Mouse (Mus musculus) adrenal gland, postnatal 25 days (tissue): ENCODE data around the gene Selenom. TPM values are rescaled to one million over a fixed set of nuclear protein-coding genes. Genes with fewer than 3 reads are reported as not detected.

Experiments
- DNase-seq: peaks from one replicate; pipeline ENCODE4 v3.0.0; 2021; ENCODE audit warnings: mixed read lengths
- total RNA-seq: library from RNA; stranded (reverse); gene quantifications from 2 replicates; pipeline ENCODE4 v1.2.3, GENCODE M21; 2021

The Selenom gene
- total RNA-seq, 1 experiment from 2014 or later: 32.2 TPM

DNA sequence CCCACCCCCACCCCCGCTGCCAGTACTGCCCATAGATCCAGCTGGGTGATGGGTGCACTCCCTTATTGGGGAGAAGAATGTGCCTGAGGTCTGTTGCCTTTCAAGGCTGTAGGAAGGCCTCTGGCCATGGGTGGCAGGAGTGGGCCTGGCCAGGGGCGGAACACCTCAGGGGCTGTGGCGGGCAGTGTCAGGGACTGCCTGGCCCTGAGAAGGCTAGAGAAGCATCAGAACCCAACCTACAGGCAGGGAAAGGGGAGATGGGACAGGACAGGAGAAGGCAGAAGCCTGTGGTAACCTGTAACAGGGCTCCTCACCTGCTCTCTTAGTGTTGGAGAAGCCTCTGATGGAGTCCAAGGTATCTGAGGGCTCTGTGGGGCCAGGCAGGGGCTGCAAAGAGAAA lies 16.2 kb downstream of the Selenom start:
- DNase-seq: no peak

DNA sequence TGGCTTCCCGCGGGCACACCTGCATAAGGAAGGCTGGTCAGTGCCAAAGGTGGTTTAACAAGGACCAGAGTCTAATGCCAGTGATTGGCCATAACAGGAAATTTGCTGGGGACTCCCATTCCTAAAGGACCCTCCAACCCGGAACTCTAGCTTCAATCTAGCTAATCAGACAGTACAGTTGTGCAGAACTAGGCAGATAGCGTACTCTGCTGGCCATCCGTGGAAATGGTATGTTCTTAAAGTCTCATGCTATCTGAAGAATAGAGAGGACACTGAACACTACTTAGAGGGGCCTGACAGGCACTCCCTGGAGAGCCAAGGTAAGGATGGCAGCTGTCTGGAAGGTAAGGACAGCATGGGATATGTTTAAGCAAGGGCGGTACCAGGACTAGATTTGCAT lies 17.1 kb downstream of the Selenom start:
- no peak for DNase-seq

DNA sequence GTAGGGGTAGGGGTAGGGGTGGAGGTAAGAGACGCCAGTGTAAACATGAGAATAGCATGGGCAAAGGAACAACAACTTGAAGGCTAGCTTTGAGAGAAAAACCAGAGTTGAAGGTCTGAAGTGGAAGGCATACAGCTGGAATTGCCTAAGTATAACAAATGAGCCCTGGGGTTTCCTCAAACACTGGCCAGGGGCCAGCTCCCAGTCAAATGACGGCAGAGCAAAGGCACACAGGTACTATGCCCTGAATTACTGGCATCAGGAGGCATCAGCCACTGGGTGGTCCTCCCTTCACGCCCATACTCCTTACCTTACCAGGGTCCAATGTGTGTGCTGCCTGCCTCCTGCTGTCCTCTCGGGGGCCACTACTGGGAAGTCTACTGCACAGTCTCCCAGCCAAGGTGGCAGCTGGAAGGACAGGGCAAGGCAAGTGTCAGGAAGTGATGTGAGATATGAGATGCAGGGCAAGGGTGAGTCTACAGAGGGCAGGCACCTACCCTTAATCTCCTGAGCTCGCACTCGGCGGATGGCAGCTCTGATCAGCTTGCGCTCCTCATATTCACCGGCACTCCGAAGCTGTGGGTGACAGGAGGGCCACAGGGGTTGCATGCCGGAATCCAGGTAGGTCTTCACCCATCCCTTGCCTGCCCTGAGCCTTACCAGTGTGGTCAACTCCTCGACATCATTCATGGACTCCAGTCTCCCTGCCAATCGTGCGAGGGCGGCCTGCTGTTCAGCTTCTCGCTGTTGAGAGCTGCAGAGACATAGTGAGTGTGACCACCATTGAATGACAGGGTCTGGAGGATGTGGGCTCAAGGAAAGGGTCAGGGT lies 17.8 kb downstream of the Selenom start:
- no peak for DNase-seq

DNA sequence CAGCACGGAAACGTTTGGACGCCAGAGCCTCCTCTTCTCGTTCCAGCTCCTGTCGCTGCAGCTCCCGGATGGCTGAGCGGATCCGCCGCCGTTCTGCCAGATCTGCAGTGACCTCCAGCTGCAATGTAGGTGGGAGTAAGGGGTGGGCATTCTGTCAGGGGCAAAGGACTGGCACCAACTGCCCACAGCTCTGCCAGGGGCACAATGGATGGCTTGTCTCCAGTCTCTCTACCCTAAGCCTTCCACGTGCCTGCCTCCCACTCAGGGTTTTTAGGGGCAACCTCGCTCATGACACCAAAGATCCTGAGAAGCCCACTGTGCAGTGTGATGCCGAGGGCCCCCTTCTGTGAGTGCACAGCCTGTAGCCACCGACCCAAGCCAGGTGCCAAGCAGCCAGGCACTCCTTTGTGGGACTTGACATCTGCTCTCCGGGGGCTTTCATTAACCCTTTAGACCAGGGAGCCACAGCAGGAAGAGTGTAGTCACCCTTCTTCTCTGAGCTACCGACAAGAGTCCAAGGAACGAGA lies 19.0 kb downstream of the Selenom start:
- DNase-seq: no peak

DNA sequence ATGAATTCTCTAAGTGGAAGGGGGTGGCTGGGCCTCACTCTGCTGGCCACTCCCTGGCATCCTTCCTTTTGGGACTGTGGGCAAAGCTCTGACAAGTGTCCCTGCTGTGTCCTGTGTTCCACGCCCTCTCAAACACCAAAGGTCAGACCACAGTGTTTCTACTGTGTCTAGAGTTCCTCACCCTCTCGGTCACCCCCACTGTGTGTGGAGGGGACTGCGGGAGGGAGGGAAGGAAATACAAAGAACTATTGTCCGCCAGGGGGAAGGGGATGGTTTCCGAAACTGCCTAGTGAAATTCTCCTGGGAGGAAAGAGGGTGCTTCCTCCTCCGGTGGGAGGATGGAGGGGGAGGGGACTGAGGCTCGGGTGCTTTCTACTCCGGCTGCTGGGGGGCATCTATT lies 20.5 kb downstream of the Selenom start:
- DNase-seq: no peak

DNA sequence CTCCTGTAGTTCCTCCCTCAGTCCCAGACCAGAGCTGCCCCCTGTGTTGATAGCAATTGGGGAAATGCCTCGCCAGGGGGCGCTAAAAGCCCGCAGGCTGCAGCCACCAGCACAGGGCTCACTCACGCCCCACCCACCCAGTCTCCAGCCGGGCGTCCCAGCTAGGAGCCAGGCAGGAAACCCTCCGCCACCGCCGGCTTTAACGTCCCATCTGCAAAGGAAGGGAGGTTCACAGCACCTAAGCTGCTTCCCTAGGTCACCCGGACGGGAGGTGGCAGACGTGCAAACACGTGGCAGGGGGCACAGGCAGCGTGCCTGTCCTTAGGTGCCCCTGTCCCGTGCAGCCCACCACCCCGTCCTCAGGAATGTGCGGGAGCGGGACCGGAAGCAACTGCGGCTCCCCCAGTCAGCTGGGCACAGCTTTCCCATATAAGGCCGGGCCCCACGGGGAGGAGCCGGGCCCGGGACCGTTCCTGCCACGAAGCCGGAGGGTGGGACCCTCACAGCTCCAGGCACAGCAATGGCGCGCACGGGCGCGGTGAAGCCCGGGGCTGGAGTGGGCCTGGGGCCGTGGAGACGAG lies 21.0 kb downstream of the Selenom start:
- DNase-seq: peak; percentile 98

DNA sequence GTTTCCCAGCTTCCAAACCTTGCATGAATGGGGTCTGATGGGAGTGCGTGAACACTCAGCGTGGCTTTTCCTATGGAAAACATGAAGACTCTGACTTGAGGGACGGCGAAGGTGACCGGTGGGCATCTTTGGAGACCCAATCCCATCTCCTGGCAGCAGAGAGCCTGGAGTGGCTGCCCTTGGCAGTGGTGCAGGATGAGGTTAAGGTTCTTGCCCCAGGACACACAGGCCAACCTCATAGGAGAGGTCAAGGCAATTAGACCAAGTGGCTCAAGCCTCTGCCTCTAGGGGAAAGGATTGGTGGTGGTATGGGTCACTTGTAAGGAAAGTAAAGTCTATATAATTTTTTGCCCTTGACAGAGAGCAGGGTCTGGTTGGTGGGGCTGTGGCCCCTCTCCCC lies 21.6 kb downstream of the Selenom start:
- no peak for DNase-seq

DNA sequence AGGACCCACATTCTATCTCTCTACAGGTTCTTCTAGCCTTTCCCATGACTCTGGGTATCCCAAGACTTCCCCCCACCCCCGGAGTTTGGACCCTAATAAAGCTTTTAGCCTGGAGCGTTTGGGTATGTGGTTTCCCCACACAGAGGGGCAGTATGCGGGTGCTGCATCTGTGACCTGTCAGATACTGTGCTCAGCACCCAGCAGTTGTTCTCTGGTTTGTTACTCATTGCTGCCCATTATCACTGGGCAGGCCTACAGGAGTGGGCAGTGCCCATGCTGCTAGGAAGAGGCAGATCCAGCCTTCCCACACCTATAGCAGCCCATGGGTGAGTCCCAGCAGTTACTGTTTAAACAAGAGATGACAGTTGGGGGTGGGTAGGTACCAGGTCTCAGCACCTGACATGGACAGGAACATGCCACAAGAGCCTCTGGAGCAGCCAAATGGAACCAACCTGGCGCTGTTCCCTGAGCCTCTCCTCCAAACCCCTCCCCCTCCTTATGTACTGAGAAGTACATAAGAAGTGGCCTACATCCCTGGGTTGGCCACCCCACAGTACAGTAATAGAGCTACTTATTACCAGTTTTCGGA lies 22.4 kb downstream of the Selenom start:
- no peak for DNase-seq

DNA sequence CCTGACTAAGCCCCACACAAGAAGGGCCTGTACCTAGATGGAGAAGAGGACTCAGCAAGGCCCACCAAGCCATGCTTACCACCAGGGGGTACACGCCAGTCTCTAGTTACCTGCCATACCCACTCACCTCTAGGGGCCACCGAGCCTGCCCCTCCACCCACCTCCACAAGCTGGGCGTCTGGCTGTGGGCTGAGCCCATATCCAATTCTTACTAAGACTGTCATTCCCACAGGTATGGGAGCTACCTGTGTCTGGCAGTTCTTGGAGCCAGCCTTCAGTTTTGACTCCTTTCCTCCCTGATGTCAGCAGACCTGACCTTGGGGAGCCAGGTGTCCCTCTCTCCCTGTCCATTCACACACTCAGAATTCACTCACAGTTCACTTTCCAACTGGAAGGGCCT lies 23.2 kb downstream of the Selenom start:
- DNase-seq: no peak

DNA sequence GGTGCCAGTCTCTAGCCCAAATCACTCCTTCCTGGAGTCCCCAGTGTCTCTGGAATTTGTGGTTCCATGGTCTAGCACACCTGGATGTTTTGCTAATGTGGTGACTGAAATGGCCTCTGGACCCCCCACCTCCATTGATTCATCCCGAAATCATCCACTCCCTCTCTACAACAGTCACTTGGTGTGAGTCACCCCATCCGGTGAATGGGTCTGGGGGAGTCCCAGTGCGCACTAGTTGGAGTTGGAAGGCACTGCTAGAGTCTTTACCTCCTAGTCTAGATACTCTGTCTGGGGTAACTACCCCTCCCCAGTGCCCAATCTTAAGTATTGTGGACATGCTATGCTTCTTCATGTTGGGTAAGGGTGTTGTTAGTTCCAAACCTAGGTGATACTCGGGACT lies 23.9 kb downstream of the Selenom start:
- no peak for DNase-seq

DNA sequence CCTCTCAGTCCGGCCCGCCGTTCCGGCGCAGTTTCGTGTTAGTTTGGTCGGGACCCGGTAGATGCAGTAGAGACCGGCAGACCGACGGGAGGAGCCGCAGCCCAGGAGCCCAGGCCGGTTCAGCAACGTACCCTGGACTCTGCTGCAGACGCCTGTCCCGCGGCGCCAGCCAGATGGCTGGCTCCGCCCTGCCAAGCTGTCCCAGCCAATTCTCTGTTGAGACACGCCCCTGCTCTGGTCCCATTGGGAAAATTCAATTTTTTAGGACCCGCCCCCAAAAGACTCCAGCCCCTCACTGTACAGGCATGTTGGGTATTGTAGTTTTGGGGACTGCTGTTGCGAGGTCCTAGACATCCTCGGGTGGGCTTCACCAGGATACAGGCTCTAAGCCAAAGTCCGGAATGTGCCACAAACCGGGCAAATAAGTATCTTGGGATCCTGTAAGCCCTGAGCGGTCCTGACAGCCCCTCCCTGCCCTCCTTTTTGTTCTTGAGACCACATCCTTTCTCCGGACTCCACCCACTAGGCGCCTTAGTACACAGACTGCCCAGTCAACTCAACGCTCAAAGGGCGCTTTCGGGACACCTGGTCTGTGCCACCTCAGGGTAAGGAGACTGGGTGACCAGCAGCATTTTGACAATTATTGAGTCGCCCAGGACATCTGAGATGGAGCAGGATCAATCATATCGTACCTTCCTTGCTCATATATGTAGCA lies 24.8 kb downstream of the Selenom start:
- DNase-seq: peak; percentile 89

DNA sequence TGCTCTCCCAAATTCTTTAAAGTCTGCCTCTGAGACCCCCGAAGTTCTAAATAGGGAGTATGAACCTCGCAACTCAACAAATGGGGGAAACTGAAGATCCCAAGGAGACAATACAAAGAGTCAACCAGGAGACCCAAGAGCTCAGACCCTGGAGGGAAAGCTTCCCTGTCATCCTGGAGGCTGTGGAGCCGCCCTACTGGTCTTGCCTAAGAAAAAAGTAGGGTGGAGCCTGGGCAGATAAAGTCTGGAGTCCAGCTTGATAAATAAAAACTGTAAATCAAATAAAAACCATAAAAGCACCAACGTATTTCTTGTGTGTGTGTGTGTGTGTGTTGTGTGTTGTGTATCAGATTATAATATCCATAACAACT lies 25.3 kb downstream of the Selenom start:
- DNase-seq: no peak

DNA sequence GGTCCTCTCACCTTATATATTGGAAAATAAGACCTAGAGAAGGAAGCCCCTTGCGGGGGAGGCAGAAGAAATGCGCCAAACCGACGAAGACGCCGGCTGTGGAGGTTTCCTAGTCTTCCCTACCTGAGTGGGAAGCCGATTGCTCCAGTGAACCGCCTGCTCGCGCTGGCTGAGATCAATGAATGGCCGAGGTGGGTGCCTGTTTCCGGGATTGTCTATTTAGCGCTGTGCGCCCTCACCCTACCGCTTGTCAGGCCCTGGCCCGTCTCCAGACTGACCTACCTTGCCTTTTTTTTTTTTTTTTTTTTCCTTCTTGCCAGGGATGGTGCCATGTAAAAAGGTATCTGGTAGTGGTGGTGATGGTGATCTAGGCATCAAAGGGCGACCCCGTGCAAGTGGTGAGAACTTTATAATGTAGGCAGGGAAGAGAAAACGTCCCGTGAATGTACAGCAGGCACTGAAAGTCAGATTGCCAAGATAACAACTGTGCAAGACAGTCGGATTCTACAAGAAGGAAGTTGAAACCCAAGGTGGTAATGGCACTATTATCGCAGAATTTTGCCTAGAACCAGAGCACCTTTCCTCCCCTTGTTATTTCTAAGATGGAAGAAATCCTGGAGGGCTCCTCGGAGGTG lies 26.1 kb downstream of the Selenom start, which contains the start of gene Smtn:
Smtn (minus strand) TSS at position 162 of the 635 bp plus-strand sequence.
- no peak for DNase-seq

DNA sequence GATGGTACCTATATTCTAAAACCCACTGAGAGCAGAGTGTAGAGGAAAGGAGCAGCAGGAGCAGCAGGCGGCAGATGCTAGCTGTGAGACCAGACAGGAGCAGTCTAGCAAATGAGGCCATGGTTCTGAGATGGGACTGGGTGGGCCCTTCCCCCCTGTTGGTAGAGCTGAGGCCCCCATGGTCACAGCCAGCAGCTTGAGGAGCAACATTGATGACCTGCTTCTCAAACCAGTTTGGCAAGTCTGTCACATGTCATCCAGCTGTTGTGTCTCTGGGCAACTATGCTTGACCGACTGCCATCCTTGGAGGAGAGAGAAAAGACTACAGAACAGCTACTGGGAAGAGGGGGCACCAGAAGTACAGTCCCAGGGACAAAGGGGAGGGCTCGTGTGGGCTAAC lies 27.4 kb downstream of the Selenom start:
- DNase-seq: no peak

DNA sequence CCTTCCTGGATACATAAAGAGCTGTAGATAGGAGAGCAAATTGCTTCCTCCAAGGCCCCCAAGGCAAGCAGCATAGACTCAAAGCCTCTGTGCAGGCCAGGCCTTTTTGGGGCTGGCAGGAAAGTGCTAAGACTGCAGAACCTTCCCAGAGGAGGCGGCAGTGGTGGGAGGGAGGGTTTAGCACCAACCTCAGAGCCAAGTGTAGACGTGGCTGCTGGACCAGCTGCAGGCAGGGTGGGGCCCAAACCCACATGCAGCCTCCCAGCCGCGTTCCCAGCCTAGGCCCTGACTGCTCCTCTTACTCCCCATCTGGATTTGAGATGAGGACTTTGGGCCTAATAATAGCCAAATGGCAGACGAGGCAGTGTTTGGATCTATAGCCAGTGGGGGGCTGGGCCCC lies 28.5 kb downstream of the Selenom start:
- no peak for DNase-seq

DNA sequence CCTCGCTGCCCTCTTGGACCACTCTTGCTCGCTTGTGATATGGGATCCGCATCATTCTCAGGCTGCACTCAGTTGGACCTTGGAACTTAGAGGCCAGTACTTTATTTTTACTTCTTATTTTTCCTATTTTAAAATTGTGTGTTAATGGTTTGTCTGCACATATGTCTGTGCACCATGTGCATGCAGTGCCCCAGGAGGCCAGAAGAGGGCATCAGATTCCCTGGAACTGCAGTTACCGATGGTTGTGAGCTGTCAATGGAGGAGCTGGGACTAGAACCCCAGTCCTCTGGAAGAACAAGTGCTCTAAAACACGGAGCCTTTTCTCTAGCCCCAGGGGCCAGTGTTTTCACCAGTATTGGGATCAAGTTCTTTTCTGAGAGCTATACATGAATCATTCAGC lies 29.9 kb downstream of the Selenom start:
- no peak for DNase-seq

DNA sequence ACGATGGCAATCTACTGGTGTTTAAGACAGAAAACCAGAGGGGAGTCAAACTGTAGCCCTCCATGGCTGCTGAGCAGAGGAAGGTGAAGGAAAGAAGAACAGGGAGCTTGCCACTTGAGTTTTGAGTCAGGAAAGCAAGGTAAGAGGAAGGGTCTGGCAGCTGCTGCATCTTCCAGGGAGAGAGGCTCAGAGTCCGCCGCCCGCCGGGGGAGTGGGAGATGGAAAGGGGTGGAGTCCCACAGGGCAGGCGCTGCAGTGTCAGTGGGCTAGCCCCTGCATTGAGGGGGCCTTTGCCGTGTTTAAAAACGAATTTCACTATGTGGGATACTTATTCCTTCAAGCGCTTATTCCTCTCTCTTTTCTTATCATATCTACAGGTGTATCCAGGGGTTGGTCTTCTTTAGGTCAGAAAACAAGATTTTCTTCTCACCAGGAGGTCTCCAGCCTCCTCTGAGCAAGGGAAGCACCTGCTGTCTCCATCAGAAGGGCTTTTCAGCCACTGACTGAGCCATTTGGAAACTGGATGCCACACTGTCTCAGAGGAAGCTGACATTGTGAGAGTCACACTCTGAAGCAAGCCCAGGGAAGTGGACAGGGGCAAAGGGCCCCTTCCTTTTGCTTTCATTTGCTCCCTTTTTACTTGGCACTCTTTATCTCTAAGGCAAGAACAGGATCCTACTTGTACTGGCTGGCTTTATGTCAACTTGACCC lies 31.2 kb downstream of the Selenom start:
- no peak for DNase-seq

DNA sequence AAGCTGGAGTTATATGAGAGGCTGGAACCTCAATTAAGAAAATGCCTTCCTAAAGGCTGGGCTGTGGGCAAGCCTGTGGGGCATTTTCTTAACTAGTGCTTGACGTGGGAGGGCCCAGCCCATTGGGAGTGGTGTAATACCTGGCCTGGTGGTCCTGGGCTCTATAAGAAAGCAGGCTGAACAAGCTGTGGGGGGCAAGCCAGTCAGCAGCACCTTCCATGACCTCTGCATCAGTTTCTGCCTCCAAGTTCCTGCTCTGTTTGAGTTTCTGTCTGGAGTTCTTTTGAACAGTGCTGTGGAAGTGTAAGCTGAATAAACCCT lies 31.7 kb downstream of the Selenom start:
- no peak for DNase-seq

DNA sequence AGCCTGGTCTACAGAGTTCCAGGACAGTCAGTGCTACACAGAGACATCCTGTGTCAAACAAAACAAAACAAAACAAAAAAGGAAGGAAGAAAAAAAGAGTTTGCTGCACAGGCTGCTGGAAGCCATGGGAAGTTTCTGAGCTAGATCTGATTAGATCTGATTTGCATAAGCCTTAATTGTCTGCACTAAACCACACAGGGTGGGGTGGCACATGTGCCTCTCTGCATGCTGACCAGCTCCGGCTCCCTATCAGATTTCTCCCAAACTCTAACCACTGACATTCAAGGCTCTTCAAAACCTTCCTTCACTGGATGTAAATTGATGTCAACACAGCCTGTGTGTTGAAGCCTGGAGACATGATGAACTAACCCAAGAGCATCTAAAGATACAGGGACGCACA lies 32.6 kb downstream of the Selenom start:
- no peak for DNase-seq

DNA sequence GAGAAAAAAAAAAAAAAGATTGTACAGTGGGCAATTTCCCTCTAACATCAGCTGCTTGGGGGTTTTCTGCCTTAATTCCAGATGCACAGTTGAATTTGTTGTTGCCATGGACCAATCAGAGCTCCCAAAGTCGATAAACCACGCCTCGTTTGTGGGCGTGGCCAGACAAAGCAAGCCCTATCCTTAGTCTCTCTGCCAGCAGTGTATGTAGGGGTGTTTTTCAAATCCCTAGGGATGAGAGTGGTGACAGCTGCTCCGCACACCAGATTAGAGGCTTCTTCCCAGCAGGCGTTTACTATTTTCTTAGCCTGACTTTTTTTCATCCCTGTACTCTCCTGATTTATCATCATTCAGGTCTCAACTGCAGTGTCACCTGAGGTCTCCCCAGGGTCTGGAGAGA lies 33.5 kb downstream of the Selenom start:
- DNase-seq: no peak

DNA sequence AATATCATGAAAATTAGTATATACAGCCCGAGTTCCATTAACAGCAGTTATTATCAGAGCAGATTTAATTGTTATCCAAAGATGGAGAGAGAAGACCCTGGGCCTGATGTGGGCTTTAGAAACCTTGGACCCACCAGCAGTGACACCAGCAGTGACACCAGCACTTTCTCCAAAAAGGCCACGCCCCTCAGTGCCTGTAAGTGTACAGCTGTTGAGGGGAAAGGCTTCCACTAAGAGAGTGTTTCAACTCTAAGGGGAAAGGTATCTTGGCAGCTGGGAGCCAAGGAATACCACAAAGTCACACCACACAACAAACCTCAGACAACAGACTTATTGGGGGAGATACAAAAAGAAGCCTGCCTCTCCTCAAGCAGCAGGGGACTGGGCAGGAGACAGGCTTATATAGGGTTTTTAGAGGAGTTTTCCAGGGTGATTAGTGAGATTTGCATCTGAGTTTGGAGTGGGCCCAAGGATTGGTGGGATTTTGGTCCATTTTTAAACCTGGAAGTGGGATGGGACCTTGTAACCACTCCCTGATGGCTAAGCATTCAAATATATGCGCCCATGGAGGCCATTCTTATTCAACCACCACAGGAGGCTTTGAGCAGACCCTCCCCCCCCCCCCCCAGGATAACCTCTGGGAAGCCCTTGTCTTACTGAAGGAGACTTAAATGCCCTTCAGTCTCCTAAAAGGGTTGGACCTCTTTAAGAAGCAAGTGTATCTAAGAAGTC lies 34.2 kb downstream of the Selenom start:
- no peak for DNase-seq
